Mouse (Mus musculus) midbrain, embryonic 12.5 days (tissue): ENCODE measurements at regions not wholly inside any gene's neighbourhood (a gene's known extent, or its start where the extent isn't known, plus 50 kb on each side); places are given as distances from the start of the nearest gene placed in this dataset.

ENCODE experiments used
- ATAC-seq: fragments of 200-750 bp; cut with Nextera tagmentation; 2 replicates; pipeline ENCODE4 v1.8.0; 2017; ENCODE audit warnings: low read depth, moderate TSS enrichment, moderate library complexity; ENCODE audit not compliant: low FRiP score
- H3K27ac ChIP-seq: fragments of 300-500 bp; sonication (generic); replicated peaks from 2 replicates; pipeline ENCODE4 v1.5.1; 2016; ENCODE audit warnings: mild to moderate bottlenecking
- H3K27me3 ChIP-seq: fragments of 300-500 bp; sonication (generic); 2 replicates; pipeline ENCODE4 v1.6.1; 2016; ENCODE audit warnings: mild to moderate bottlenecking
- H3K36me3 ChIP-seq: fragments of 300-500 bp; sonication (generic); 2 replicates; pipeline ENCODE4 v1.6.1; 2016
- H3K4me1 ChIP-seq: fragments of 300-500 bp; sonication (generic); 2 replicates; pipeline ENCODE4 v1.6.1; 2016
- H3K4me2 ChIP-seq: fragments of 300-500 bp; sonication (generic); replicated peaks from 2 replicates; pipeline ENCODE4 v1.6.1; 2016; ENCODE audit warnings: mild to moderate bottlenecking, moderate library complexity
- H3K4me3 ChIP-seq: fragments of 300-500 bp; sonication (generic); 2 replicates; pipeline ENCODE4 v1.5.1; 2016; ENCODE audit warnings: mild to moderate bottlenecking
- H3K9ac ChIP-seq: fragments of 300-500 bp; sonication (generic); replicated peaks from 2 replicates; pipeline ENCODE4 v1.6.1; 2016; ENCODE audit warnings: mild to moderate bottlenecking, moderate library complexity
- H3K9me3 ChIP-seq: fragments of 300-500 bp; sonication (generic); 2 replicates; pipeline ENCODE4 v1.6.1; 2016; ENCODE audit warnings: mild to moderate bottlenecking
- WGBS: fragments of 180-500 bp; shearing (Covaris S2); methylation state at CpG from one replicate; pipeline ENCODE4 v1.1.7; 2016; 5-methylcytosine and 5-hydroxymethylcytosine counted together

DNA sequence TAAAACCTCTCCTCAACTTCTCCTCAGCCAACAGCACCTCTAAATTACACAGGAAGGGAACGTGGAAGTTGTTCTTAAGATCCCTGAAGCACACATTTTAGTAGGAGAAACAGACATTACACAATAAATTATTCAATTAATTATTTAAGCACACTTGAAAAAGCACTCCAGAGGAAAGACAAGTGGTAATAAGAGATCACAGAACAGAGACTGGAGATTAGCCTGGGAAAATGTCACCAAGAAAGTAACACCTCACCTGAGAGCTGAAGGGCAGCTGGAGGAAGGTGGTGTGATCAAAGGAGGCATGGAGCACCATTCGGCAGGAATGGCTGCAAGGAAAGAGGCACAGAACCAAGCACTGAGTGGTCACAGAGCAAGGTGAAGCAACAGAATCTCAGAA is 1053.8 kb downstream of the Olfm4 start:
- Histone ChIP-seq H3K4me2 (no peak overlapping the region), H3K4me1 (no peaks in the 10 kb centered on the region), H3K9ac (no peak overlapping the region), H3K27me3 (no peaks in the 10 kb centered on the region), H3K36me3 (no peaks in the 10 kb centered on the region), H3K27ac (no peak overlapping the region), H3K9me3 (no peaks in the 10 kb centered on the region), H3K4me3 (no peak overlapping the region)
- 69% methylated on average over 2 of the region's 2 CpGs for WGBS
- no peak for ATAC-seq

DNA sequence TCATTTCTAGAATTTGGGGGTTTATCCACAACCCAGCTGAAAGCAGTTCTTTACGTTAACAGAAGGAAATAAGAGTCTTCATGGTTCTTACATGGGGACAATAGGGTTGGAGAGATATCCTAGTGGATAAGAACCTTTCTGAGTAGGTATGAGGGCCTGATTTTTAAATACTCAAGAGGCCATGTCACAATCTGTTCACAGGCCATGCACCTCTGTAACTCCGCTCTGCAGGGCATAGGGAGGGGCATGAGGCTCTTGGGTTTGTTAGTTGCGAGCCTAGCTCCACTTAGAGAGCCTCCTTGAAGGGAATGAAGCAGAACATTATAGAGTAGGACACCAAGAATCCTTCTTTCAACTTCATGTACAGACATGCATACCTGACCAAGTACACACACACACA is 1054.2 kb downstream of the Olfm4 start:
- no peak for ATAC-seq
- Histone ChIP-seq H3K27ac (no peak overlapping the region), H3K4me2 (no peak overlapping the region), H3K36me3 (no peaks in the 10 kb centered on the region), H3K27me3 (no peaks in the 10 kb centered on the region), H3K4me1 (no peaks in the 10 kb centered on the region), H3K9me3 (no peaks in the 10 kb centered on the region), H3K4me3 (no peak overlapping the region), H3K9ac (no peak overlapping the region)
- WGBS: 96% methylated on average over 3 of the region's 3 CpGs
